Mouse (Mus musculus): ENCODE data around the gene Stk11.

Gene Stk11

GRCm38 (mm10) chr10:80094684-80095083 lies 20.9 kb upstream of the Stk11 start:
- 79% methylated on average over 3 of the region's 3 CpGs for WGBS

GRCm38 (mm10) chr10:80095547-80095946 lies 20.1 kb upstream of the Stk11 start:
- WGBS, result 86% methylated on average over 5 of the region's 5 CpGs

GRCm38 (mm10) chr10:80097275-80097674 lies 18.3 kb upstream of the Stk11 start:
- 14% methylated on average over 5 of the region's 7 CpGs for WGBS

- 85% methylated on average over 5 of the region's 5 CpGs for WGBS
These were observed 17.0 kb upstream of the Stk11 start for GRCm38 (mm10) chr10:80098630-80099029.

GRCm38 (mm10) chr10:80100982-80101381 lies 14.6 kb upstream of the Stk11 start:
- 62% methylated on average over 11 of the region's 11 CpGs for WGBS

- WGBS, result under 1% methylated on average over 55 of the region's 59 CpGs
These were observed 13.2 kb upstream of the Stk11 start for GRCm38 (mm10) chr10:80102216-80102915.

- 83% methylated on average over 2 of the region's 2 CpGs for WGBS
These were observed 12.6 kb upstream of the Stk11 start for GRCm38 (mm10) chr10:80103032-80103431.

- 77% methylated on average over 3 of the region's 3 CpGs for WGBS
These were observed 11.4 kb upstream of the Stk11 start for GRCm38 (mm10) chr10:80104181-80104580.

GRCm38 (mm10) chr10:80105460-80105859 lies 10.1 kb upstream of the Stk11 start, which contains the start of gene Sbno2:
Gene Sbno2, minus strand, starts transcription at chr10:80105571.
- 82% methylated on average over 5 of the region's 5 CpGs for WGBS

GRCm38 (mm10) chr10:80105926-80106325 lies 9.7 kb upstream of the Stk11 start:
- WGBS, result 79% methylated on average over 5 of the region's 5 CpGs

- 79% methylated on average over 6 of the region's 6 CpGs for WGBS
These were observed 7.9 kb upstream of the Stk11 start for GRCm38 (mm10) chr10:80107678-80108077.

GRCm38 (mm10) chr10:80114341-80115284 lies 990 bp upstream of the Stk11 start:
- WGBS, result 5% methylated on average over 27 of the region's 27 CpGs

- under 1% methylated on average over 63 of the region's 63 CpGs for WGBS
These were observed 337 bp downstream of the Stk11 start for GRCm38 (mm10) chr10:80115944-80116335.

GRCm38 (mm10) chr10:80116563-80116926 lies 942 bp downstream of the Stk11 start:
- 2% methylated on average over 27 of the region's 27 CpGs for WGBS

- 8% methylated on average over 30 of the region's 30 CpGs for WGBS
These were observed 1.5 kb downstream of the Stk11 start for GRCm38 (mm10) chr10:80116927-80117691.

GRCm38 (mm10) chr10:80117736-80118135 lies 2.1 kb downstream of the Stk11 start:
- WGBS, result 22% methylated on average over 1 of the region's 1 CpGs

GRCm38 (mm10) chr10:80118552-80118951 lies 2.9 kb downstream of the Stk11 start:
- WGBS, result 52% methylated on average over 6 of the region's 6 CpGs

- 45% methylated on average over 2 of the region's 2 CpGs for WGBS
These were observed 4.5 kb downstream of the Stk11 start for GRCm38 (mm10) chr10:80120146-80120545.

- WGBS, result 53% methylated on average over 2 of the region's 2 CpGs
These were observed 6.0 kb downstream of the Stk11 start for GRCm38 (mm10) chr10:80121639-80122038.

GRCm38 (mm10) chr10:80123932-80124562 lies 8.4 kb downstream of the Stk11 start:
- 88% methylated on average over 9 of the region's 9 CpGs for WGBS

GRCm38 (mm10) chr10:80127920-80128319 lies 12.3 kb downstream of the Stk11 start:
- 94% methylated on average over 8 of the region's 8 CpGs for WGBS

GRCm38 (mm10) chr10:80129846-80130245 lies 14.2 kb downstream of the Stk11 start:
- 71% methylated on average over 9 of the region's 9 CpGs for WGBS

Data from cerebral cortex, adult 2 months (tissue).